Mouse (Mus musculus) megakaryocyte, embryonic 14.5 days (primary cell): ENCODE measurements at regions not wholly inside any gene's neighbourhood (a gene's known extent, or its start where the extent isn't known, plus 50 kb on each side); places are given as distances from the start of the nearest gene placed in this dataset.

ENCODE experiments used
- FLI1 ChIP-seq: IDR thresholded peaks from 2 replicates; pipeline ENCODE4 v1.6.1; 2012; ENCODE audit warnings: low read length, inconsistent platforms, mixed read lengths
- GATA1 ChIP-seq: IDR thresholded peaks from 3 replicates; pipeline ENCODE4 v1.6.1; 2012; ENCODE audit warnings: mixed read lengths, low read length, inconsistent platforms, borderline replicate concordance

GRCm38 (mm10) chr11:8030119-8030518 is 634.2 kb downstream of the Tns3 start:
- TF ChIP-seq GATA1 (no peak), FLI1 (no peak)
